Mouse (Mus musculus) ES-CJ7 (cell line): ENCODE data around the gene Ndufaf3.
A peak's percentile ranks its signal among the peaks of the same experiment; 100 is the strongest.

Experiments used
- DNase-seq: peaks from one replicate; pipeline ENCODE4 v3.0.0; 2011; ENCODE audit warnings: low read depth, low spot score

Gene Ndufaf3

GRCm38 (mm10) chr9:108573774-108574690 is 6.8 kb upstream of the Ndufaf3 start:
- peak; percentile 90 for DNase-seq

GRCm38 (mm10) chr9:108572321-108572720 is 5.1 kb upstream of the Ndufaf3 start:
- DNase-seq, result no peak

- no peak for DNase-seq
Measured at GRCm38 (mm10) chr9:108571401-108571973, 4.3 kb upstream of the Ndufaf3 start.

- peak; percentile 92 for DNase-seq
Measured at GRCm38 (mm10) chr9:108570207-108570896, 3.1 kb upstream of the Ndufaf3 start.

- DNase-seq, result peak; percentile 92
Measured at GRCm38 (mm10) chr9:108569381-108570206, 2.4 kb upstream of the Ndufaf3 start, which contains the start of gene Dalrd3. Gene Dalrd3, plus strand, starts transcription at chr9:108569886.

- DNase-seq, result no peak
Measured at GRCm38 (mm10) chr9:108568511-108568921, 1.3 kb upstream of the Ndufaf3 start.

- peak; percentile 62 for DNase-seq
Measured at GRCm38 (mm10) chr9:108567931-108568419, 741 bp upstream of the Ndufaf3 start.

GRCm38 (mm10) chr9:108565881-108566814 is 1.1 kb downstream of the Ndufaf3 start:
- no peak for DNase-seq

- DNase-seq, result no peak
Measured at GRCm38 (mm10) chr9:108564131-108564530, 3.1 kb downstream of the Ndufaf3 start.

- DNase-seq, result no peak
Measured at GRCm38 (mm10) chr9:108563671-108564070, 3.6 kb downstream of the Ndufaf3 start.

GRCm38 (mm10) chr9:108560227-108560841 is 6.9 kb downstream of the Ndufaf3 start, which contains the start of gene Impdh2:
Gene Impdh2, plus strand, starts transcription at chr9:108560286.
- DNase-seq, result peak; percentile 99

- no peak for DNase-seq
Measured at GRCm38 (mm10) chr9:108559169-108559568, 8.1 kb downstream of the Ndufaf3 start.

- DNase-seq, result no peak
Measured at GRCm38 (mm10) chr9:108546875-108547274, 20.4 kb downstream of the Ndufaf3 start.

- no peak for DNase-seq
Measured at GRCm38 (mm10) chr9:108545986-108546385, 21.2 kb downstream of the Ndufaf3 start.

- DNase-seq, result no peak
Measured at GRCm38 (mm10) chr9:108540846-108541245, 26.4 kb downstream of the Ndufaf3 start.

- no peak for DNase-seq
Measured at GRCm38 (mm10) chr9:108531496-108531895, 35.7 kb downstream of the Ndufaf3 start.

- DNase-seq, result no peak
Measured at GRCm38 (mm10) chr9:108530954-108531353, 36.3 kb downstream of the Ndufaf3 start.

- no peak for DNase-seq
Measured at GRCm38 (mm10) chr9:108525400-108525799, 41.8 kb downstream of the Ndufaf3 start.

GRCm38 (mm10) chr9:108523341-108523740 is 43.9 kb downstream of the Ndufaf3 start:
- no peak for DNase-seq
